Mouse (Mus musculus) urinary bladder, postnatal 4 days (tissue): ENCODE data around the gene Gm19965.

ENCODE experiments used
- DNase-seq, 2 experiments: peaks; one replicate each; pipeline ENCODE4 v3.0.0; 2021 to 2022; ENCODE audit warnings: low spot score in 2 of 2

The Gm19965 gene

DNA sequence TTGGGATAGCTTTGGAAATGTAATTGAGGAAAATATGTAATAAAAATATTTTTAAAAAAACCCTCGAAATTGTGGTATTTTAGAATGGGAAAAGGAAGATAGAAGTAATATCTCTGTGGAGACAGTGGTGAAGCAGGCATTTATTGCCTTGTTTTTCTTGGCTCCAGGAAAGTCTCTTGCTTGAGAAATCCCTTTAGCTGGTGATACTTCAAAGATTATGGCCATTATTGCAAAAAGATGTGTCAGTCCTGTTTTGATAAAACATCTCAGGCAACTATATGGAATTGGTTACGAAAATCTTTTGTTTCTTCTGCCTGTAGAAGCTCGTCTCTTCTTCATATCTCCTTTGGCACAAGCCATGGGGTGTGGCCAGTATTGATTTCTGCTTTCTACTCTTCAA lies at the start of gene Gm19965:
Gene Gm19965 (plus strand): TSS at position 301 of the 400 bp plus-strand sequence.
- no peak for DNase-seq

DNA sequence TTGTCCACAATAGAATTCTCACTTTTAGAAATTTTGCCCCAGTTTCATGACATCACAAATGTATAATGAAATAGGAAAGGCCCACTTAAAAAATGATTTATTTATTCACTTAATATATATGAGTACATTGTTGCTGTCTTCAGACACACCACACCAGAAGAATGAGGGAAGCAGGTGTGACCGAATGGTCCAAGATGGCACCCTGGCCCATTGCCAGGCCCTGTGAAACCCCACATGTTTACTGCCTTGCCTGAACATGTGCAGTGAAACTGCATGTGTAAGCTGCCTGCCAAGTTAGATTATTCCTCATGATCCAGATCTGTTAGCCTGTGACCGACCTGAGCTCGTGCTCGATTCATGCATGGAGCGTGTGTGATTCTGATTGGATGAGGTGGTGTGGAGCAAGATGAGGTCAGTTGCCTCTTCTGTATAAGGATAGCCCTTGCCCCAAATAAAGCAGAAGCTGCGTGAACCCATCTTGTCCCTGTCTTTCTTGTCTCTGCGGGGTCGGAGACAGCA lies 20.3 kb upstream of the Gm19965 start:
- no peak for DNase-seq
